In genomic region chr1:125372855-125373254, GRCm38 (mm10) we compare ENCODE assay signal across 13 mouse cellular contexts.
DNase-seq lines count a peak whose midpoint lies in the region; ATAC-seq and TF ChIP-seq lines count a peak whose summit lies in the region.
"Had no signal": no experiment of that assay in that cellular context is flagged by ENCODE, and none has a peak within 500 bp of the region (broad histone marks: within the 10 kb centered on the region; RNA-seq: fewer than 3 reads in every experiment).

No protein-coding gene starts in this region.

- H3K4me3 ChIP-seq in lung, adult 2 months (replicated peaks; ENCODE audit: extremely low read depth, low read depth, low read length) = no peak overlapping the region
- H3K4me3 ChIP-seq: limb, embryonic 13.5 days; midbrain, embryonic 12.5 days had no signal

- peak; percentile 91 for ATAC-seq in frontal cortex, adult (ENCODE audit: low TSS enrichment)

- no peak for TF ChIP-seq POLR2A in lung, adult 2 months (IDR thresholded peaks at IDR 0.05; ENCODE audit: borderline replicate concordance, extremely low read depth, low read depth, low read length)

- 61% methylated on average over 5 of the region's 5 CpGs for WGBS in lung, adult 2 months

- H3K4me1 ChIP-seq in lung, adult 2 months (ENCODE audit: control insufficient read depth, insufficient read depth, low read length) = no peaks in the 10 kb centered on the region
- H3K4me1 ChIP-seq: limb, embryonic 13.5 days; midbrain, embryonic 12.5 days had no signal

- intact Hi-C loops in gastrocnemius, postnatal 14 days (cut with DNase I; ENCODE audit: low total_unique reads) = loop anchor here (5.0 kb wide), 1 partner anchor 199 kb away; no protein-coding TSS in a partner anchor

- TF ChIP-seq CTCF in lung, adult 2 months (IDR thresholded peaks at IDR 0.05; ENCODE audit: insufficient read depth, low read length) = no peak

- no peak for DNase-seq in frontal cortex, postnatal 25 days (ENCODE audit: low spot score in 2 of 2)
- DNase-seq in lung, postnatal 10 days = peak; percentile 12
- no peak for DNase-seq in lung, adult 2 months
- peak; percentile 23 to 55 for DNase-seq in frontal cortex, postnatal 36 days (ENCODE audit: low spot score in 2 of 2)
- peak; percentile 21 for DNase-seq in right cerebral cortex, postnatal 25 days
- no peak for DNase-seq in gastrocnemius, postnatal 14 days
- DNase-seq in thymus, postnatal 10 days (ENCODE audit: low spot score in 2 of 2) = no peak
- DNase-seq: cerebellum, adult 8-10 months; kidney, adult 2 months; thymus, adult 2 months had no signal

Comparison
In these comparisons a context has a peak if more than half of its experiments do, and no peak if none do; other contexts are left out.
1. DNase-seq: peak in lung, postnatal 10 days (single experiment), frontal cortex, postnatal 36 days (2 of 2) and right cerebral cortex, postnatal 25 days (single experiment); none in frontal cortex, postnatal 25 days (0 of 2), lung, adult 2 months (single experiment), gastrocnemius, postnatal 14 days (single experiment) and thymus, postnatal 10 days (0 of 2).